Mouse (Mus musculus): Measurements from ENCODE around the gene Gm20441.
"Not testable (repeated sequence)": the region's sequence is repeated elsewhere in the genome, so short reads cannot be mapped to it uniquely, and the experiment has no call there.

Gm20441 gene

DNA sequence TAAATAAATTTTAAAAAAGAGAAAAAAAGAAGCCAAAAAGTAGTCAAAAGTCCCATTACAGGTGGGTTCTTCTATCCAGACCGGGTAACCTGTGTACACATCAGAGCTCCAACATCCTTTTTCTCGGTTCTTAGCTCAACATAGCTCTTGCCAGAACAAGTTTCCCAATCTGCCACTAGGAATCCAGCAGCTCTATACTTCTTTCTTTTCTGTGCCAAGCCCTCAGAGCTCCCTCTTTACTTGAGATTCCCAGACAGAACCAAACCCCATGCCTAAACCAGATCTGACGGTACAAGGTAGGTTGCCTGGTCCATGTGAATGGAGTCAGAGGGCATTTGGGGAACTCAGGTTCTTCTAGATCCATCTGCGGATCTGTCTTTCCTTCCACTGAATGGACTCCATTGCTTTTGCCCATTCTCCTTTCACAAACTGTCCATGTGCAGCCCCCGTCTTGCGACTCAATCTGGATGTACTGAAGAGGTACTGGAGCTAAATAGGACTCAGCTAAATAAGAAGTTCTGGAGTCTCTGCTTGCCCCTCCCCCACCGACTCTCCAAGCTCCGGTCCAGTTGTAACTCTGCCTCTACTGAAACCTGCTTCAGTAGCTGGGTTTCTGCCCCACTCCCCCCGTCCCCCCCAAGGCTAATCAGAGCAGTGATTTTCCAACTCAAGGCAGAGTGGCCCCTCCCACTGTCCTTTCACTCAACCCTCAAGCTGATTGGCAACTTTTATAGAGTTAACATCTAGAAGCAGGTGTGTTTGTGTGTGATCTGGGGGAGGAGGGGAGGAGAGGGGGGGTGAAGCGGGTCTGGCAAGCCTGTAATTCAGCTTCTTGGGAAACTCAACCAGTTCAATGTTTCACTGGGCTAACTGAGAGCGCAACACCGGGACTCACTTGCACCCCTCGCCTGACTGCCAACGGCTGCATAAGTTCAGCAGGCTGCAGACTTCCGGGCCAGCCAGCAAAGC, 1.3 kb downstream of the Gm20441 start:
- DNase-seq: peak; percentile 69 to 80

DNA sequence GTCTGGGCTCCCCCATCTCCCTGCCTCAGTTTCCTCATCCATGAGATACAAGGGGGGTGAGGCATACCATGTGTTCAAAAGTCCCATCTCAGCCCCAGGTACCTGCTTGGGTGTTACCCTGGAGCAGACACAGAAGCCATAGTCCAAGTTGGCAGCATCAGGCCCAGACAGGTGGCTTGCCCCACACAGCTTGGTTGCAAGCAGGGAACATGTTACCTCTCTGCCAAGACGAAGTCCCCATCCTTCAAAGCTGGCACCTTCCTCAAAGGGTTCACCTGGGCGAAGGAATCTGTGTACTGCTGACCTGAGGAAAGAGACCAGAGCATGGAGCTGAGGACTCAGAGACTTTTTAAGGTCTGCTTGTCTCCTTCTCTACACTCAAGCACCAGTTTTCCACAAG, 2.9 kb downstream of the Gm20441 start:
- no peak for DNase-seq

DNA sequence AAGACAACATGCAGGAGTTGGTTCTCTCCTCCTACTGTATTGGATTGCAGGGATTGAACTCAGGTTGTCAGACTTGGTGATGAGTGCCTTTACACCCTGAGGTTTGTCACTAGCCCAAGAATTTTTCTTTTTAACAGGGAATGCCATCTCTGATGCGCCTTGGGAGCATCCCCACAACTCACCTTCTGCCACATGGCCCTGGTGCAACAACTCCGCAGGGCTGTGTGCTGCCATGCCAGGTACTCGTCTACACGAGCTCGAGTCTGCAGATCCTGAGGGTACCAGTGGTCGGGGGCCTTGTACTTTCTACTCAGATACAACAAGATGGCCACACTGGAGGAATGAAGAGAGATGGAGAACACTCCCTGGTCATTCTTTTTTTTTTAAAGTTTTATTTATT, 4.2 kb downstream of the Gm20441 start:
- no peak for DNase-seq

GRCm38 (mm10) chr10:75774587-75774986, 6.2 kb downstream of the Gm20441 start:
- no peak for DNase-seq

- DNase-seq: no peak
These were observed 6.7 kb downstream of the Gm20441 start for GRCm38 (mm10) chr10:75774102-75774501.

- DNase-seq: peak; percentile 93 to 95
These were observed 7.7 kb downstream of the Gm20441 start, which contains the start of gene Ddt for GRCm38 (mm10) chr10:75772795-75773664. Ddt (minus strand) TSS chr10:75773414.

DNA sequence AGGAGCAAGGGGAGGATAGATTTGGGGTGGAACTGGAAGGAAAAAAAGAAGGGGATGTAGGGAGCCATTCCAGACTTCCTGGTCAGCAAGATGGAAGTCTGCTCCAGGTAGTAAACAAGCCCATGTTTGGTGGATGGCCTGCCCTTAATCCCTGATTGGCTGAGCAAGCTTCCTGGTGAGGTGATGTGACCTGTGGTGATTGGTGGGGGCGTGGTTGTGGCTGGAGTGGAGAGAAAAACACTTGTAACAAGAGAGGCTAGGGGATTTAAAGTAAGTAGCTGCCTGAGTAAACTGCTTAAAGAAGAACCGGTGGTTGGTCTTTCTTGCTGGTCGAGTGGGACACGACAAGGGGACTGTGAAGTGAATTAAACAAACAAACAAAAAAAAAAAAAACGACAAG, 13.0 kb downstream of the Gm20441 start:
- DNase-seq: not testable (repeated sequence)

GRCm38 (mm10) chr10:75766856-75767255, 13.9 kb downstream of the Gm20441 start:
- peak; percentile 70 to 76 for DNase-seq

DNA sequence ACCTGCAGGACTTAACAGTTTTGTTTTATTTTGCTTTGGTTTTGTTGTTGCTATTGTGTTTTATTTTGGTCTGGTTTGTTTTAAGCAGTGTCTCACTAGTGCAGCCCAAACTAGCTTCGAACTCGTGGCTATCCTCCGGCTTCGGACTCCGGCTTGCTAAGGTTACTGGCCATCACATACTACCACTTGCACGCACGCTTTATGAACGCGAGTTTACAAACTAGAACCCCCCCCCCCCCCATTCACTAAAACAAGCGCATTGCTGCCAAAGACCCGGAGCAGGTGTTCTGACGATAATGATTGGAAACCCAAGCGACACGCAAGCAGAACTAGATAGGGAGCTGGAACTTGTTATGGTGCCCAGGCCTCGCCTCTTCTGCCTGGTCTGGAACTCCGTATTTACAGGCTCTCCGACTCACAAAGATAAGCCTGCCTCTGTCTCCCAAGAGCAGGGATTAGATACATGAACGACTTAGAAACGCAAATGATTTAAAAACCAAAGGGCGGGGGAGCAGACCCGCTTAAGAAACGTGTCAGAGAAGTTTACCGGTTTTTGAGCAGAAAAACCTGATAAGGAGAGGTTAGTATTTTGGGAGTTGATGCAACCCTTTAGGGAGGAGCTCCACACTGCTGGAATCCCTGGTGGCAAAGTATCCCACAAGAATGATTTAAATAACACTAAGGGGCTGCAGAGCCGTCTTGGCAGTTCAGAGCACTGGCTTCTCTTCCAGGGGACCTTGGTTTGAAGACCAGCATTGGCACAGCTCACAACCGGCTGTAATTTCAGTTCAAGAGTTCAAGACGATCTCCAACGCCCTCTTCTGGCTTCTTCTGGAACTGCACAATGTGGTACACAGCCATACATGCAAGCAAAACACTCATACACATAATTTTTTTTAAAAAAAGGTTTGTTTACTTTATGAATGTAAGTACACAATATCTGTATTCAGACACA, 16.0 kb downstream of the Gm20441 start:
- DNase-seq: peak; percentile 60 to 79

GRCm38 (mm10) chr10:75763682-75764518, 16.9 kb downstream of the Gm20441 start, which contains the start of gene Cabin1:
Cabin1 (minus strand) TSS chr10:75764341.
- peak; percentile 97 for DNase-seq

- DNase-seq: no peak
These were observed 18.3 kb downstream of the Gm20441 start for GRCm38 (mm10) chr10:75762413-75762812.

DNA sequence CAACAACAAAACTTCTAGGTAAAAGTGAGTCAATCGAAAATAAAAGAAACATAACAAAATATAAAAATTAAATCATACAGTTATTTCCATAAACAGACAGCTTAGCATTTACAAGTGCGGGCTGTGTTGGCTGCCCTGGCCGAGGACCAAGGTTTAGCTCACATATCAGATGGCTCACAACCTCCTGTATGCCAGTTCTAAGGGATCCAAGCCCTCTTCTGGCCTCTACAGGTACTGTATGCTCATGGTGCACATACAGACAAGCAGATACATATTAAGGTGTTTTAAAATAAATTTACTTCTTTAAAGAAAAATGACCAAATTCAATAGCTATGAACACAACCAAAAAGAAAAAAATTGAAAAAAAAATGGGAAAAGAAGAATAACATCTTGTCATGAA, 20.4 kb downstream of the Gm20441 start:
- DNase-seq: no peak

DNA sequence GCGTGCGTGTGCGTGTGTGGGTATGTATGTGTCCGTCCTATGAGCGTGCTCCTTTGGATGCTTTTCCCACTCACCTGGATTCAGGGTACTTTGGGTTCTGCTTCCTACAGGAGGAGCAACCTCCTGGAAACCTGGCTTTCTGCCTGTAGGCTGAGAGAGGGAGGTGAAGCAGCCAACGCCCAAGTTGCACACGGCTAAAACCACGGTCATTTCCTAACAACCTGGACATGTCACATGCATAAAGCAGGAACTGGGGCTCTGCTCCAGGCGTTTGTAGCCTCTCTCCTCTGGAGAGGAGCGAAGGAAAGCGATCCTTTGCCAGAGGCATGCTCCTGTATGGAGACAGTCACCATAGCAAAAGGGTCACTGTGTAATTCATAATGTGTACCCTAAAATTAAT, 24.0 kb downstream of the Gm20441 start:
- no peak for DNase-seq

- DNase-seq: peak; percentile 52 to 85
These were observed 36.7 kb downstream of the Gm20441 start for GRCm38 (mm10) chr10:75744017-75744416.

- no peak for DNase-seq
These were observed 37.4 kb downstream of the Gm20441 start for GRCm38 (mm10) chr10:75743369-75743768.

- DNase-seq: peak in 1 of 2 experiments; percentile 14
These were observed 39.9 kb downstream of the Gm20441 start for GRCm38 (mm10) chr10:75740866-75741265.

DNA sequence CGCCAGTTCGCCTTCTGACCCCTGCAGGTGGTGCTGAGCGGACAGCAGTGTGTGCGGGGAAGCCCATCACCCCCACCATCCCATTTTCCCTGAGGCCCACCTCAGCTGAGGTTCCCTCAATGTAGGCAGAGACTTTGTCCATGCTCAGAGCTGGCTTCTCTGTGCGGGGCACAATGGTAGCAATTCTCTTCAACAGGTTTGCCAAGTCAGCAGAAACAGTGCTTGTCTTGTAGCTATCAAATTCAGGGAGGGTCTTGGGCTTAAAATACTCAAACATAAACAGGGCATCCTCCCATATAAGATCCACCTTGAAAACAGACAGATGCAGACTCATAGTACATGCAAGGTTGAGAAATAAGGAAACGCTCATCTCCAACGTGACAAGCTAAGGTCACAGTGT, 55.3 kb downstream of the Gm20441 start:
- DNase-seq: no peak

Measured in kidney, adult 8-10 months (tissue).